In genomic region chr1:52714451-52714850, GRCm38 (mm10) we compare ENCODE assay signal across 30 mouse cellular contexts. TPM values are rescaled to one million over a fixed set of nuclear protein-coding genes. Genes with fewer than 3 reads are reported as not detected.
DNase-seq lines count a peak whose midpoint lies in the region; ATAC-seq and TF ChIP-seq lines count a peak whose summit lies in the region.
"Had no signal": no experiment of that assay in that cellular context is flagged by ENCODE, and none has a peak within 500 bp of the region (broad histone marks: within the 10 kb centered on the region; RNA-seq: fewer than 3 reads in every experiment).

No protein-coding gene starts in this region.

- 52% methylated on average over 1 of the region's 1 CpGs for WGBS in hindbrain, embryonic 13.5 days
- WGBS in hindbrain, embryonic 11.5 days: 45% methylated on average over 1 of the region's 1 CpGs
- 21% methylated on average over 1 of the region's 1 CpGs for WGBS in midbrain, embryonic 11.5 days
- WGBS in midbrain, postnatal 0 days: 40% methylated on average over 1 of the region's 1 CpGs

- peak overlapping the region; percentile 48; the same call in 1 of the 2 replicates for H3K27ac ChIP-seq in hindbrain, embryonic 13.5 days
- H3K27ac ChIP-seq in hindbrain, embryonic 11.5 days (ENCODE audit: low read depth, low read length): no peak overlapping the region
- no peak overlapping the region for H3K27ac ChIP-seq in midbrain, embryonic 11.5 days (ENCODE audit: low read depth, low read length)
- H3K27ac ChIP-seq in midbrain, postnatal 0 days (ENCODE audit: low read depth, low read length): no peak overlapping the region
- H3K27ac ChIP-seq: embryonic facial prominence, embryonic 13.5 days; forebrain, embryonic 10.5 days; forebrain, embryonic 15.5 days; heart, embryonic 15.5 days; liver, embryonic 12.5 days; midbrain, embryonic 12.5 days; stomach, postnatal 0 days had no signal

- TF ChIP-seq CTCF in midbrain, postnatal 0 days (IDR thresholded peaks at IDR 0.05): no peak

- 0 out of 2 replicates have a peak, but pooled peaks have one; percentile 8 for ATAC-seq in frontal cortex, adult (ENCODE audit: low TSS enrichment)
- ATAC-seq in hindbrain, embryonic 13.5 days (ENCODE audit: low FRiP score): no peak
- ATAC-seq in hindbrain, embryonic 11.5 days (ENCODE audit: low FRiP score): no peak
- no peak for ATAC-seq in midbrain, embryonic 11.5 days (ENCODE audit: low FRiP score)
- no peak for ATAC-seq in midbrain, postnatal 0 days (ENCODE audit: low FRiP score)
- ATAC-seq: forebrain, embryonic 15.5 days; intestine, embryonic 16.5 days; liver, embryonic 12.5 days; liver, postnatal 0 days had no signal

- no peak overlapping the region for H3K4me3 ChIP-seq in hindbrain, embryonic 13.5 days
- no peak overlapping the region for H3K4me3 ChIP-seq in hindbrain, embryonic 11.5 days (ENCODE audit: low read depth, low read length)
- no peak overlapping the region for H3K4me3 ChIP-seq in midbrain, embryonic 11.5 days (ENCODE audit: low read depth, low read length)
- no peak overlapping the region for H3K4me3 ChIP-seq in midbrain, postnatal 0 days (ENCODE audit: low read depth, low read length)
- H3K4me3 ChIP-seq: embryonic facial prominence, embryonic 13.5 days; forebrain, embryonic 10.5 days; forebrain, embryonic 15.5 days; heart, embryonic 15.5 days; liver, embryonic 12.5 days; midbrain, embryonic 12.5 days; myocyte had no signal

- peak overlapping the region; percentile 24; the same call in 1 of the 2 replicates for H3K9ac ChIP-seq in hindbrain, embryonic 13.5 days
- no peak overlapping the region for H3K9ac ChIP-seq in hindbrain, embryonic 11.5 days (ENCODE audit: low read depth, low read length)
- H3K9ac ChIP-seq in midbrain, embryonic 11.5 days (ENCODE audit: low read length): no peak overlapping the region
- no peak overlapping the region for H3K9ac ChIP-seq in midbrain, postnatal 0 days (replicated peaks; ENCODE audit: low read length, poor library complexity, severe bottlenecking)
- H3K9ac ChIP-seq: embryonic facial prominence, embryonic 13.5 days; forebrain, embryonic 15.5 days; heart, embryonic 15.5 days; liver, embryonic 12.5 days; liver, postnatal 0 days; midbrain, embryonic 12.5 days had no signal

- 0 out of 2 replicates have a peak, but pooled peaks cover under 1% of the 10 kb centered on the region for H3K36me3 ChIP-seq in hindbrain, embryonic 13.5 days
- H3K36me3 ChIP-seq in hindbrain, embryonic 11.5 days (ENCODE audit: control insufficient read depth, insufficient read depth, low read length): no peaks in the 10 kb centered on the region
- no peaks in the 10 kb centered on the region for H3K36me3 ChIP-seq in midbrain, embryonic 11.5 days (ENCODE audit: control insufficient read depth, insufficient read depth, low read length)
- no peaks in the 10 kb centered on the region for H3K36me3 ChIP-seq in midbrain, postnatal 0 days (ENCODE audit: insufficient read depth, low read length)
- H3K36me3 ChIP-seq: embryonic facial prominence, embryonic 13.5 days; forebrain, embryonic 10.5 days; forebrain, embryonic 15.5 days; G1E; heart, embryonic 15.5 days; liver, embryonic 12.5 days; midbrain, embryonic 12.5 days had no signal

- H3K4me2 ChIP-seq in hindbrain, embryonic 13.5 days: no peak overlapping the region
- H3K4me2 ChIP-seq in hindbrain, embryonic 11.5 days (replicated peaks; ENCODE audit: low read depth, low read length): no peak overlapping the region
- H3K4me2 ChIP-seq in midbrain, embryonic 11.5 days: no peak overlapping the region
- H3K4me2 ChIP-seq in midbrain, postnatal 0 days (ENCODE audit: low read depth, low read length, poor library complexity, severe bottlenecking): no peak overlapping the region
- H3K4me2 ChIP-seq: embryonic facial prominence, embryonic 13.5 days; forebrain, embryonic 15.5 days; heart, embryonic 15.5 days; liver, embryonic 12.5 days; midbrain, embryonic 12.5 days had no signal

- H3K27me3 ChIP-seq in hindbrain, embryonic 13.5 days: no peaks in the 10 kb centered on the region
- H3K27me3 ChIP-seq in hindbrain, embryonic 11.5 days (ENCODE audit: control insufficient read depth, insufficient read depth, low read length): no peaks in the 10 kb centered on the region
- no peaks in the 10 kb centered on the region for H3K27me3 ChIP-seq in midbrain, embryonic 11.5 days (ENCODE audit: control insufficient read depth, insufficient read depth, low read length)
- no peaks in the 10 kb centered on the region for H3K27me3 ChIP-seq in midbrain, postnatal 0 days (ENCODE audit: insufficient read depth, low read length)
- H3K27me3 ChIP-seq: embryonic facial prominence, embryonic 13.5 days; forebrain, embryonic 15.5 days; heart, embryonic 15.5 days; liver, embryonic 12.5 days; midbrain, embryonic 12.5 days; Patski had no signal

- no peaks in the 10 kb centered on the region for H3K9me3 ChIP-seq in hindbrain, embryonic 13.5 days
- H3K9me3 ChIP-seq in hindbrain, embryonic 11.5 days (ENCODE audit: control insufficient read depth, low read length): no peaks in the 10 kb centered on the region
- H3K9me3 ChIP-seq in midbrain, embryonic 11.5 days (ENCODE audit: control insufficient read depth, low read length): no peaks in the 10 kb centered on the region
- no peaks in the 10 kb centered on the region for H3K9me3 ChIP-seq in midbrain, postnatal 0 days (ENCODE audit: low read length)
- H3K9me3 ChIP-seq: embryonic facial prominence, embryonic 13.5 days; forebrain, embryonic 10.5 days; forebrain, embryonic 15.5 days; G1E; heart, embryonic 15.5 days; liver, embryonic 12.5 days; midbrain, embryonic 12.5 days had no signal

- H3K4me1 ChIP-seq in hindbrain, embryonic 13.5 days (replicated peaks): peaks cover 23% of the 10 kb centered on the region
- no peaks in the 10 kb centered on the region for H3K4me1 ChIP-seq in hindbrain, embryonic 11.5 days (replicated peaks; ENCODE audit: control insufficient read depth, insufficient read depth, low read length)
- H3K4me1 ChIP-seq in midbrain, embryonic 11.5 days (ENCODE audit: control insufficient read depth, insufficient read depth, low read length): no peaks in the 10 kb centered on the region
- no peaks in the 10 kb centered on the region for H3K4me1 ChIP-seq in midbrain, postnatal 0 days (ENCODE audit: insufficient read depth, low read length)
- H3K4me1 ChIP-seq: embryonic facial prominence, embryonic 13.5 days; liver, embryonic 12.5 days had no signal

- DNase-seq in frontal cortex, postnatal 14 days (ENCODE audit: low spot score in 2 of 2): no peak
- DNase-seq in hindbrain, embryonic 11.5 days (ENCODE audit: low spot score): no peak
- DNase-seq in midbrain, embryonic 11.5 days (ENCODE audit: low spot score, missing footprints): peak; percentile 78
- DNase-seq in midbrain, postnatal 0 days (ENCODE audit: low spot score): no peak
- DNase-seq in Muller cell, postnatal 12 days (ENCODE audit: inconsistent ontology term): peak; percentile 47
- DNase-seq in yolk sac, embryonic 10.5 days (ENCODE audit: low spot score): no peak
- DNase-seq: adrenal gland, postnatal 10 days; cerebellum, adult 9-10 months; gastrocnemius, postnatal 10 days; heart, postnatal 36 days; kidney, postnatal 10 days; left cerebral cortex, postnatal 4 days; liver, postnatal 0 days; lung, postnatal 36 days; right cerebral cortex, postnatal 4 days; thymus, adult 18-20 months; thymus, postnatal 25 days had no signal

RNA-seq across cellular contexts. Expression of gene Mfsd6, which starts 12.8 kb away (rescaled TPM):
- 7.8 and 8.9 TPM in 2 replicates for polyA plus RNA-seq in hindbrain, embryonic 13.5 days (2015; fragmentation: Nextera tagmentation; extraction: Ambion mirVana)
- polyA plus RNA-seq in hindbrain, embryonic 11.5 days (2014; fragmentation: Nextera tagmentation; extraction: Ambion mirVana): 5.0 and 6.6 TPM in 2 replicates
- polyA plus RNA-seq in midbrain, embryonic 11.5 days (2014; fragmentation: Nextera tagmentation; extraction: Ambion mirVana): 3.1 and 3.4 TPM in 2 replicates
- 54.7 and 59.5 TPM in 2 replicates for total RNA-seq in midbrain, postnatal 0 days (2014; rRNA removed)
- polyA plus RNA-seq in midbrain, postnatal 0 days (2015; fragmentation: Nextera tagmentation; extraction: Ambion mirVana): 10.6 and 11.2 TPM in 2 replicates

Comparison
In these comparisons a context has a peak if more than half of its experiments do, and no peak if none do; other contexts are left out.
1. DNase-seq: peak in midbrain, embryonic 11.5 days (single experiment) and Muller cell, postnatal 12 days (single experiment); none in frontal cortex, postnatal 14 days (0 of 2), hindbrain, embryonic 11.5 days (single experiment), midbrain, postnatal 0 days (single experiment) and yolk sac, embryonic 10.5 days (single experiment).